11 mouse cellular contexts compared by ENCODE assay signal in the genomic region with DNA sequence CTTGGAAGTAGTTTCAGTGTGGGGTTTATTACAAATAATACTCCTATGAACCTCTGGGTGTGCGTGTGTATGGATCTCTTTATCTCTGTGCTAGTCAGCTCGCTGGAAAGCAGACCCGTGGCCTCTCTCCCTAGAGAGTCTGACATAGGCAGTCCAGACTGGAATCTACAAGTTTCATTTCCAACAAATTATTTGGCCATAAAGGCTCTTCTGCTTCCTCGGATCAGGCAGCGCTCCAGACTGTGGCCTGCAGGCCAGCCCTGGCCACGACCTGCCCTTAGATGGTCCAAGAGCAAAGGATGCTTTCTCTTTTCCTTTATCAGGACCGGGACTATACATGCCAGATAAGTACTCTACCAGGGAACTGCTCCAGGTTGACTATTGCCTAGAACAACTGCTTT. TPM values are rescaled to one million over a fixed set of nuclear protein-coding genes. Genes with fewer than 3 reads are reported as not detected.
DNase-seq lines count a peak whose midpoint lies in the region; ATAC-seq and TF ChIP-seq lines count a peak whose summit lies in the region.
"Had no signal": no experiment of that assay in that cellular context is flagged by ENCODE, and none has a peak within 500 bp of the region (broad histone marks: within the 10 kb centered on the region; RNA-seq: fewer than 3 reads in every experiment).

No protein-coding gene starts in this region.

- no peak for TF ChIP-seq POLR2A in kidney, adult 2 months (IDR thresholded peaks at IDR 0.05; ENCODE audit: low read depth, low read length)
- no peak for TF ChIP-seq POLR2A in MEL (IDR thresholded peaks at IDR 0.05; ENCODE audit: control insufficient read depth in 1 of 2, insufficient read depth in 1 of 2, low read depth in 1 of 2, low read length in 2 of 2, poor library complexity in 1 of 2)

- no peak overlapping the region for H3K4me3 ChIP-seq in kidney, adult 2 months (ENCODE audit: insufficient read depth, low read depth, low read length)
- peak overlapping the region; percentile 43 to 72 for H3K4me3 ChIP-seq in MEL (ENCODE audit: control insufficient read depth in 1 of 2, insufficient read depth in 1 of 2, low read depth in 2 of 2, low read length in 2 of 2)
- H3K4me3 ChIP-seq in limb, embryonic 10.5 days: no peak overlapping the region
- no peak overlapping the region for H3K4me3 ChIP-seq in hindbrain, embryonic 13.5 days
- H3K4me3 ChIP-seq: stomach, embryonic 15.5 days had no signal

- no peak for TF ChIP-seq EP300 in MEL (IDR thresholded peaks at IDR 0.05; ENCODE audit: low read depth in 1 of 2, low read length in 2 of 2)

- H3K79me2 ChIP-seq in MEL (ENCODE audit: control insufficient read depth, insufficient read depth, low read length, poor library complexity): no peaks in the 10 kb centered on the region; the same call in 1 of the 2 replicates

- WGBS in kidney, adult 2 months: 57% methylated on average over 7 of the region's 7 CpGs
- 74% methylated on average over 7 of the region's 7 CpGs for WGBS in limb, embryonic 10.5 days
- 70% methylated on average over 7 of the region's 7 CpGs for WGBS in hindbrain, embryonic 13.5 days

- H3K27ac ChIP-seq in kidney, adult 2 months (ENCODE audit: insufficient read depth, low read depth, low read length): no peak overlapping the region
- H3K27ac ChIP-seq in MEL (ENCODE audit: control insufficient read depth, low read depth, low read length): peak overlapping the region; percentile 83
- H3K27ac ChIP-seq in limb, embryonic 10.5 days: peak overlapping the region; percentile 59
- H3K27ac ChIP-seq in hindbrain, embryonic 13.5 days: no peak overlapping the region
- H3K27ac ChIP-seq: stomach, embryonic 15.5 days had no signal

- no peak for TF ChIP-seq RAD21 in MEL (IDR thresholded peaks at IDR 0.05; ENCODE audit: low read depth, low read length)

- no peaks in the 10 kb centered on the region for H3K27me3 ChIP-seq in kidney, adult 2 months (replicated peaks; ENCODE audit: control insufficient read depth, insufficient read depth, low read length)
- no peaks in the 10 kb centered on the region for H3K27me3 ChIP-seq in MEL (ENCODE audit: control insufficient read depth in 1 of 2, insufficient read depth in 2 of 2, low read length in 2 of 2)
- no peaks in the 10 kb centered on the region for H3K27me3 ChIP-seq in limb, embryonic 10.5 days (ENCODE audit: low read depth, poor library complexity, severe bottlenecking)
- H3K27me3 ChIP-seq in hindbrain, embryonic 13.5 days: no peaks in the 10 kb centered on the region
- H3K27me3 ChIP-seq: stomach, embryonic 15.5 days had no signal

- H3K9ac ChIP-seq in MEL (ENCODE audit: control insufficient read depth, low read depth, low read length, poor library complexity, severe bottlenecking): peak overlapping the region; percentile 69
- H3K9ac ChIP-seq in hindbrain, embryonic 13.5 days: no peak overlapping the region
- H3K9ac ChIP-seq: stomach, embryonic 15.5 days had no signal

- H3K4me2 ChIP-seq in hindbrain, embryonic 13.5 days: no peak overlapping the region
- H3K4me2 ChIP-seq: stomach, embryonic 15.5 days had no signal

- no peak for TF ChIP-seq CTCF in kidney, adult 2 months (conservative IDR thresholded peaks at IDR 0.05; ENCODE audit: insufficient read depth, insufficient read length, low read depth, low read length)
- no peak for TF ChIP-seq CTCF in MEL (IDR thresholded peaks at IDR 0.05 in 2 of 3, conservative IDR thresholded peaks at IDR 0.05 in 1 of 3; ENCODE audit: control insufficient read depth in 1 of 3, insufficient read depth in 1 of 3, low read depth in 2 of 3, low read length in 3 of 3, poor library complexity in 1 of 3, severe bottlenecking in 1 of 3)

- H3K36me3 ChIP-seq in kidney, adult 2 months (ENCODE audit: control insufficient read depth, insufficient read depth, low read length): no peaks in the 10 kb centered on the region
- peaks cover 0 to 10% of the 10 kb centered on the region in 2 experiments; a peak in 2 of 4 replicates for H3K36me3 ChIP-seq in MEL (ENCODE audit: control insufficient read depth in 1 of 2, insufficient read depth in 2 of 2, low read length in 2 of 2)
- H3K36me3 ChIP-seq in limb, embryonic 10.5 days: no peaks in the 10 kb centered on the region
- H3K36me3 ChIP-seq in hindbrain, embryonic 13.5 days: no peaks in the 10 kb centered on the region
- H3K36me3 ChIP-seq: stomach, embryonic 15.5 days had no signal

- DNase-seq in kidney, adult 2 months: peak; percentile 19
- DNase-seq in kidney, adult 11 months: no peak
- peak; percentile 69 for DNase-seq in MEL (ENCODE audit: low read depth, low spot score)
- peak; percentile 70 for DNase-seq in gastrocnemius, adult 18-20 months (ENCODE audit: low spot score)
- no peak for DNase-seq in limb, embryonic 10.5 days (ENCODE audit: low spot score)
- no peak for DNase-seq in Muller cell, postnatal 12 days (ENCODE audit: inconsistent ontology term)
- DNase-seq in layer of hippocampus, adult 8-10 months (ENCODE audit: low spot score in 2 of 2): no peak
- DNase-seq: right cerebral cortex, adult 18-20 months had no signal

- no peak for ATAC-seq in hindbrain, embryonic 13.5 days (ENCODE audit: low FRiP score)
- ATAC-seq: intestine, postnatal 0 days had no signal

- H3K4me1 ChIP-seq in kidney, adult 2 months (ENCODE audit: control insufficient read depth, insufficient read depth, low read length): 0 out of 2 replicates have a peak, but pooled peaks cover 9% of the 10 kb centered on the region
- H3K4me1 ChIP-seq in MEL (ENCODE audit: control insufficient read depth in 1 of 2, insufficient read depth in 2 of 2, low read length in 2 of 2): peaks cover 13 to 28% of the 10 kb centered on the region in 2 experiments
- H3K4me1 ChIP-seq in limb, embryonic 10.5 days: peaks cover 70% of the 10 kb centered on the region
- peaks cover 49% of the 10 kb centered on the region for H3K4me1 ChIP-seq in hindbrain, embryonic 13.5 days (replicated peaks)
- H3K4me1 ChIP-seq: stomach, embryonic 15.5 days had no signal

- no peaks in the 10 kb centered on the region for H3K9me3 ChIP-seq in MEL (replicated peaks; ENCODE audit: insufficient read depth, low read length)
- no peaks in the 10 kb centered on the region for H3K9me3 ChIP-seq in limb, embryonic 10.5 days (replicated peaks)
- H3K9me3 ChIP-seq in hindbrain, embryonic 13.5 days: no peaks in the 10 kb centered on the region
- H3K9me3 ChIP-seq: stomach, embryonic 15.5 days had no signal

TF ChIP-seq in MEL, 35 proteins besides CTCF, POLR2A, EP300 and RAD21:
- TF ChIP-seq GATA1 (IDR thresholded peaks at IDR 0.05; ENCODE audit: low read depth, low read length): peak; percentile 61
- no peak for TF ChIP-seq USF1 (IDR thresholded peaks at IDR 0.05; ENCODE audit: low read depth, low read length)

RNA-seq across cellular contexts. Expression of gene Lmo2, which starts 26.3 kb away (rescaled TPM):
- 18.5 and 20.8 TPM in 2 replicates for polyA plus RNA-seq in kidney, adult 2 months (2012; rRNA removed)
- total RNA-seq in MEL (2012; rRNA removed): 258 and 278 TPM in 2 replicates
- 100 to 1,000 TPM in 1 of 2 experiments, 10 to 100 TPM in 1; 96.2 to 184 TPM for polyA plus RNA-seq in MEL (2012; ENCODE audit: insufficient read depth in 1 of 2, insufficient read length in 2 of 2, low read depth in 1 of 2, low replicate concordance in 2 of 2, missing spikeins in 1 of 2)
- total RNA-seq in gastrocnemius, adult 18-20 months (2021): 1 to 10 TPM; 4.9 to 5.9 TPM
- 29.3 and 30.6 TPM in 2 replicates for polyA plus RNA-seq in limb, embryonic 10.5 days (2016; fragmentation: Nextera tagmentation; extraction: Ambion mirVana)
- 34.1 and 42.3 TPM in 2 replicates for polyA plus RNA-seq in hindbrain, embryonic 13.5 days (2015; fragmentation: Nextera tagmentation; extraction: Ambion mirVana)
- total RNA-seq in layer of hippocampus, adult 8-10 months (2022): 10 to 100 TPM; 16.1 to 29.7 (median 21.3) TPM

Comparison
In these comparisons a context has a peak if more than half of its experiments do, and no peak if none do; other contexts are left out.
1. DNase-seq: peak in kidney, adult 2 months (single experiment), MEL (single experiment) and gastrocnemius, adult 18-20 months (single experiment); none in kidney, adult 11 months (single experiment), limb, embryonic 10.5 days (single experiment), Muller cell, postnatal 12 days (single experiment) and layer of hippocampus, adult 8-10 months (0 of 2).
2. H3K27ac ChIP-seq: peak in MEL (single experiment) and limb, embryonic 10.5 days (single experiment); none in kidney, adult 2 months (single experiment) and hindbrain, embryonic 13.5 days (single experiment).
3. H3K4me3 ChIP-seq: peak in MEL (2 of 2); none in kidney, adult 2 months (single experiment), limb, embryonic 10.5 days (single experiment) and hindbrain, embryonic 13.5 days (single experiment).